Mouse (Mus musculus) heart, postnatal 0 days (tissue): Measurements from ENCODE around the gene Ankrd53.

Source experiments
- CTCF ChIP-seq: IDR thresholded peaks from 2 replicates; pipeline ENCODE4 v1.5.1; 2016; ENCODE audit warnings: antibody characterized with exemption, control low read depth, low read depth
- EP300 ChIP-seq: IDR thresholded peaks from 2 replicates; pipeline ENCODE4 v1.6.1; 2016; ENCODE audit warnings: antibody characterized with exemption, low read depth

GRCm38 (mm10) chr6:83713271-83714136 lies 48.9 kb upstream of the Ankrd53 start:
- TF ChIP-seq EP300 (no peak), CTCF (no peak)
